Mouse (Mus musculus): Measurements from ENCODE around the gene Plagl1. TPM values are rescaled to one million over a fixed set of nuclear protein-coding genes. Genes with fewer than 3 reads are reported as not detected.
"Not testable (repeated sequence)": the region's sequence is repeated elsewhere in the genome, so short reads cannot be mapped to it uniquely, and the experiment has no call there.

The Plagl1 gene
- 10 to 100 TPM; 17.5 to 19.9 TPM for total RNA-seq (2021)

DNA sequence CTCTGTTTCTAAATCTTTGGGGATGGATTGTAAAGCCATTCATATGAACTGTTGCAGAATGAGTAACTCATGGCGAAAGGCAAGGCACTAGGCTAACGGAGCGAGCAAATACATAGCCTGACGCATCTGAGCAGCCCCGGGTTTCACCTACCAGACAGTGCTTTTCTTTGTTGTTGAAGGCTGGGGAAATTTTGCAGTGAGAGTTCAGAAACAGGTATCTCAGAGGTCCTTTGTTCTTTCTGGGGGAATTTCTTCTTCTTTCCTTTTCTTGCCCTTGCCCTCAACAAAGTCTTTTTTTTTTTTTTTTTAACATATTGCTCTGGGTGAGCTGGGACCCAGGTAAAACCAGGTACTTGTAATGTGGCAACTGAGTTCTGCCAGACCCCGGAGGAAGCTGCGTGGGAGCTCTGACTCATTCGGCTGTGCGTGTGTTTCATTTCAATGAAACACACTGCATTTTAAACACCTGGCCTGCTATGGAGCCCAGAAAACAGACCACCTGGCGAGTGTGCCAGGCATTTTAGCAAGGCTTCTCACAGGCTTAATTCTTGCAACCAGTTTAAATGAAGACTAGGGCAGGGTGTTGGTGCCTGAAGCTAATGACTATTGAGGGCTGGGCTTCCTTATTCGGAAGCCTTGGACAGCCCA, at the start of gene Plagl1:
TSS of gene Plagl1 (plus strand) at position 484 of the 648 bp plus-strand sequence.
- no peak for DNase-seq (ENCODE audit: extremely low spot score in 1 of 2, low spot score in 1 of 2)

GRCm38 (mm10) chr10:13014026-13014425, 46.3 kb upstream of the Plagl1 start:
- DNase-seq (ENCODE audit: extremely low spot score in 1 of 2, low spot score in 1 of 2) = no peak

DNA sequence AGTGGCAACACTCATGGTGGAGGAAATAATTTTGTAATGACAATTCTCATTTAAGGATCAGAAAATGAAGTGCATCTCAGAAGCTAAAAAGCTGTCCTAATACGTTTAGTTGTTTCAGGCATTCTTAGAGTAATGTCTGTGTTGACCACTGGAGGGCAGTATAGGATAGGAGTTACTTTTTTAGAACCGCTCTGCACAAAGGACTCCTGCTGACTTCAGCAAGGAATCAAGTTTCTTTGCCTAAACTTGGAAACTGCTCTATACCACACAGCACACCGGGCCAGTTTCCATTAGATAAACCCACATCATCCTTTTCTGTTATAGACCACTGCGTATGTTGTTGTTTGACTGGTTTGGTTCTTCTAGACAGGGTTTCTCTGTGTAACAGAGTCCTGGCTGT, 43.7 kb upstream of the Plagl1 start:
- peak in 1 of 2 experiments; percentile 54 for DNase-seq (ENCODE audit: extremely low spot score in 1 of 2, low spot score in 1 of 2)

DNA sequence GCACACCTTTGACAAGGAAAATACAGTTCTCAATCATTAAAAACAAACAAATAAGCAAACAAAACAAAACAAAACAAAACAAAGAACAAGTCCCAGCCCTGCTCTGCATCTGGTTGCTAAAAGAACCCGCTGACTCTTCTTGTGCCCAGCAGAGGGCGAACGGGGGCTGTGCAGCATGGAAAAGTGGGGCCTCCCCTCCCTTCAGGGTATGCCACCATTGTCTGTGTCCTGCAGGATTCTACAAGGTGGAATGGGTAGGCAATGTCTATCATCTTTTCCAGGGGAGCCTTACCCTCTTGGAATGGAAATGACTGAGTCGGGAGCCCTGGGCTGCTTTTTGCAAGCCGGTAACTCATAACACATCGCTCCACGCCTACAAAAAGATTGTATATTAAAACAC, 41.8 kb upstream of the Plagl1 start:
- peak in 1 of 2 experiments; percentile 58 for DNase-seq (ENCODE audit: extremely low spot score in 1 of 2, low spot score in 1 of 2)

DNA sequence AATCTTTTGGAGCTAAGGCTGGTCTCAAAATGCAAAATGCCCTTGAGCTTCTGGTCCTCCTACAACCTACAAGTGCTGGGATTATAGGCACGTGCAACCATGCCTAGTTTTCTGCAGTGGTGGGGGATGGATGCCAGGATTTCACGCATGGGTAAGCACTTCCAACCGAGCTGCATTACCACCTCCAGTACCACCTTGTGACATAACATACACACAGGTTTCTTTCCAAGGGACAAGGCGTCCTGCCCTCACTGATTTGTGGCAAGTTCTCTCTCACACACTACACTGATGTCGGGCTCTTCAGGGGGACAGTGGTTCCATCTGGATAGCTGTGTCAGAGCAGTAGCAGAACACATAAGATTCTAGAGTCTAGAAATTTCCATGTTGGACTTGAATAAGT, 41.3 kb upstream of the Plagl1 start:
- DNase-seq (ENCODE audit: extremely low spot score in 1 of 2, low spot score in 1 of 2) = no peak

GRCm38 (mm10) chr10:13022103-13022502, 38.2 kb upstream of the Plagl1 start:
- DNase-seq (ENCODE audit: extremely low spot score in 1 of 2, low spot score in 1 of 2) = no peak

DNA sequence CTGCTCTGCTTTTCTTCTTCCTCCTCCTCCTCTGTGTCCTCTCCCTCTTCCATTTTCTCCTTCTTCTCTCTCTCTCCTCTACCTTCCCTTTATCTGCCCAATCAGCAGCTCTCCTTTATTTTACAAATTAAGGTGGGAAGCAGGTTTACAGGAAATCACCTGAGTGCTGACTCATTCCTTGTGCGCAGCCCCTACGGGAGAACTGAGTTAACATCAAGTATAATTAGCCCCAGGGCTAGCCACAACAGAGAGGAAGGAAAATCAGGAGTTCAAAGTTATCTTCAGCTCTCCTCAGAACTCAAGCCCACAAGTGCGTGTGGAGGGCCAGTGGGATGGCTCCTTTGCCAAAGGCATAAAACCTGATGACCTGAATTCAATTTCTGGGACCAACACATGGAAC, 36.3 kb upstream of the Plagl1 start:
- not testable (repeated sequence) for DNase-seq (ENCODE audit: extremely low spot score in 1 of 2, low spot score in 1 of 2)

- DNase-seq (ENCODE audit: extremely low spot score in 1 of 2, low spot score in 1 of 2) = no peak
Measured at GRCm38 (mm10) chr10:13027702-13028101, 32.6 kb upstream of the Plagl1 start.

DNA sequence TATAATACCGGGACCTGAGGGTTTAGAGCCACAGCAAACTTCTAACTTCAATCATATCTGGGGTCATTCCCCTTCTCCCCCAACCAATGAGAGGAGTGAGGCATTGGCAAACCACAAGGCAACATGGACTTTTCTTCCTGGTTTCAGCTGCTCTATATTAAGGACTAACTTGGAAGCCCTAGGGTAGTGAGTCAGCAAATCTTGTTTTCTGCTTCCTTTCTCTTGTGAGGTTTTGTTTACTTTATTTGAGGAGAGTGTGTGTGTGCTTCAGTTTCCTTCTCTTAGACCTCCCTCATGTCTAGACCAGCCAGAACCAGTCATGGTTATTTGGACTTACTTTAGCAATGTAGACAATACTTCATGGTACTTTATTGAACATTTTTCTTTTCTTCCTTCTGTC, 32.1 kb upstream of the Plagl1 start:
- DNase-seq (ENCODE audit: extremely low spot score in 1 of 2, low spot score in 1 of 2) = no peak

GRCm38 (mm10) chr10:13029416-13029815, 30.9 kb upstream of the Plagl1 start:
- no peak for DNase-seq (ENCODE audit: extremely low spot score in 1 of 2, low spot score in 1 of 2)

DNA sequence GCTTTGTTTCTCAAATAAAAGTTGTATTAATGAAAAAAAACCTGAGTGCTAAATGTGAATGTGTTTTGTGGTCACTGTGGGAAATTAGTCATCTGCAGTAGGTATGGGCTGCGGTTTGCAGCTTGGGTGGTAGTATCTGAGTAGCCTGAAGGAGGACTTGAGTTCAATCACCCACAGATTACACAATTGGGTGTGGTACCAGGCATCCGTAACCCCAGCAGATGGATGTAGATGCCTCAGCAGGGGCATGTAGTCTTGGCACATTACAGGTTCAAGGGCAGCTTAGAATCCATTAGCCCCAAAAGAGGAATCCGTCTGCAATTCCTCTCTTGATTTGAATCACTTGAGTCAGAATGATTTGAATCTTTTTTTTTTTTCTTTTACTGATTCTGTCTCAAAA, 25.0 kb upstream of the Plagl1 start:
- DNase-seq (ENCODE audit: extremely low spot score in 1 of 2, low spot score in 1 of 2) = no peak

DNA sequence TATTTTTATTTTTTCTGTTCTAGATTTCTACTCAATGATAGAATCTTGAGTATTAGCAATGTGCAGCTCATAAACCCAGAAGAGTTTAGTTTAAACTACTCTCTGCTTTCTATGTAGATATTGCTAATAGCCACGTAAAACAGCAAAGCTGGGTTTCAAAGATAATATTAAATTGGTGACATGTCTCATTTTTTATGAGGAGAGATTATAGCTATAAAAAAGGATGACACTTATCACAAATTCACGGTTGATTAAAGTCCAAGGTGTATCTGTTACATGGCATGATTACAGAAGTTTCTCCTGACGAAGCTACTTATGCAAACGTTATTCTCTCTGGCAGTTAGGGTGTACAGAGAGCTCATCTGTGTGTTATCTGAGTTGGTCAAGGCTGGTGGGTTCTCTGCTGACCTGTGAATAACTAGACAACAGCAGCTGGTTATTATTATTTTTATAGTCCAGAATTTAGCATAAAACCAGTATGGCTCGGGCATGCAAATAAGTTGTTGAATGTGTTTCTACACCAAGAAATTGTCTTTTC, 20.6 kb upstream of the Plagl1 start:
- DNase-seq (ENCODE audit: extremely low spot score in 1 of 2, low spot score in 1 of 2) = no peak

GRCm38 (mm10) chr10:13044659-13045058, 15.6 kb upstream of the Plagl1 start:
- DNase-seq (ENCODE audit: extremely low spot score in 1 of 2, low spot score in 1 of 2) = peak; percentile 24 to 63

DNA sequence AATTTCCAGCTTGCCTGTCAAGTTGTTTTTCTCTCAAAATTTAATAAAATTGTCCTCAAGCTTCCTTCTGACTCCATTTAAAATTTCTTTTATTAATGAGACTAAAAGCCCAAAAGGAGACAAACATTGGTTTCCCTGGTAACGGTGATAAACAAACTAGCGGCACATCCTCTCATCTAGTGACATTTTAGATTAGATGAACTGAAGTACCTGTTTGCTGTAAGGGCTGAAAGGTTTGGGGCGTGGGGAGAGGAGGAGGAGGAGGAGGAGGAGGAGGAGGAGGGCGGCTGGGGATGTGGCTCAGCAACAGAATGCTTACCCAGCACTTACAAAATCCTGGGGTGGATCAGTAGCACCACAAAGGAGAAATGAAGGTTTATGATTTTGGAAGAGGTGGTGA, 12.5 kb upstream of the Plagl1 start:
- DNase-seq (ENCODE audit: extremely low spot score in 1 of 2, low spot score in 1 of 2) = no peak

DNA sequence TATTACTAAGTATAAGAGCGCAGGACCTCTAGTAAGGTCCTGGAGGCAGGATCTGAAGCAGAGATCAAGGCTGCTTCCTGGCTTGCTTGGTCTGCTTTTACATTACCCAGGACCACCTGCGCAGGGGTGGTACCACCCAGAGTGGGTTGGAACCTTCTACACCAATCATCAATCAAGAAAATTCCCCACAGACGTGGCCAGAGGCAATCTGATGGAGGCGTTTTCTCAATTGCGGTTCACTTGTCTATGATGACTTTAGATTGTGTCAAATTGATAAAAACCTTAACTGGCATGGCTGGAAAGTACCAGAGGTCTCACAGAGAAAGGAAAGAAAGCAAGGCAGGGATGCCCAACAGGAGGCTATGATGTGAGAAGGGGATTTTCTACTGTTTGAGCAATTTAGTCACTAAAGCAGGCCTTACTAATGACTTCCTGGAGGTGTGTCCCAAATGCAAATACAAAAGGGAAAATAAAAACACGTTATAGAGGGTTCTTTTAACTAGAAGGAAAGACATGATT, 3.4 kb upstream of the Plagl1 start:
- DNase-seq (ENCODE audit: extremely low spot score in 1 of 2, low spot score in 1 of 2) = no peak

- no peak for DNase-seq (ENCODE audit: extremely low spot score in 1 of 2, low spot score in 1 of 2)
Measured at GRCm38 (mm10) chr10:13060821-13061671, 742 bp downstream of the Plagl1 start.

GRCm38 (mm10) chr10:13062373-13062772, 2.1 kb downstream of the Plagl1 start:
- DNase-seq (ENCODE audit: extremely low spot score in 1 of 2, low spot score in 1 of 2) = no peak

- DNase-seq (ENCODE audit: extremely low spot score in 1 of 2, low spot score in 1 of 2) = no peak
Measured at GRCm38 (mm10) chr10:13063457-13063856, 3.2 kb downstream of the Plagl1 start.

DNA sequence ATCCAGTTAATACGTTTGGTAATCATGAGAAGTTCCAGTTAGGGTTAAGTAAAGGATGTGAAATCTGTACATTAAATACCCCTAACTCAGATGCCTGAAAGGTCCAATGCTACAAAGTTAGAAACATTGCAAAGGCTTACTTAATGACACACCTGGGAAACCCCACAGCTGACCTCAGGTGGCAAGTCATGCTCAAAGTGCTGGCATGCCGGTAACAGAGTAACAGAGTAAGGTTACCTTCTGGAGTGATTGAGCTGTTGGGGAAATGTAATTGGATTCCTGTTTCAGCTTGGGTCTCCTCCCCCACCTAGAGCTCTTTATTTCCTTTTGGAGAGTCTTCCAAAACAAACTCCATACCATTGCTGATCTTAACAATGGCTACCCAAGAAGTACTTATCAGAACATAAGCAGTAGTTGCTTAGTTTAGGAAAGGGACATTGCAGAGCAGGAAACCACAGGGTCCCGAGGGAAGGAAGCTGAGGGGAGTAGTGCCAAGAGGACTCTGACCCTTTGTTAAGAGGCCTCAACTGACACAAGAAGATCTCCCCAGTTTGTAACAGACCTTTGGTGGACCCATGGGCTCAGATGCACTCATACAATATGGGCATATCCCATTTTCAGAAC, 4.9 kb downstream of the Plagl1 start:
- no peak for DNase-seq (ENCODE audit: extremely low spot score in 1 of 2, low spot score in 1 of 2)

GRCm38 (mm10) chr10:13071031-13071430, 10.7 kb downstream of the Plagl1 start:
- no peak for DNase-seq (ENCODE audit: extremely low spot score in 1 of 2, low spot score in 1 of 2)
